Mouse (Mus musculus) CH12.LX (cell line): Measurements from ENCODE around the gene Ldoc1. TPM values are rescaled to one million over a fixed set of nuclear protein-coding genes. Genes with fewer than 3 reads are reported as not detected.

Experiments
- DNase-seq: peaks from one replicate; pipeline ENCODE4 v3.0.0-alpha.2; 2013; ENCODE audit errors: extremely low read depth
- H3K27ac ChIP-seq: 2 replicates; pipeline ENCODE4 v1.5.1; 2012; ENCODE audit warnings: low read depth, mild to moderate bottlenecking, control low read depth, moderate library complexity; ENCODE audit not compliant: insufficient read depth
- H3K27me3 ChIP-seq: replicated peaks from 2 replicates; pipeline ENCODE3; 2012; ENCODE audit warnings: inconsistent platforms
- H3K36me3 ChIP-seq, 2 experiments: replicated peaks in 1 of 2; 2 replicates each; pipeline versions ENCODE3 to v1.6.1; 2012; ENCODE audit warnings: inconsistent platforms in 1 of 2, low read length in 1 of 2, mild to moderate bottlenecking in 1 of 2, mixed read lengths in 1 of 2, moderate library complexity in 1 of 2; ENCODE audit not compliant: control insufficient read depth in 1 of 2, insufficient read depth in 1 of 2
- H3K4me1 ChIP-seq, 2 experiments: 2 replicates each; pipeline ENCODE4 v1.6.1; 2012; ENCODE audit warnings: inconsistent platforms in 1 of 2, moderate library complexity in 1 of 2; ENCODE audit not compliant: insufficient read depth in 2 of 2, control insufficient read depth in 1 of 2
- H3K4me2 ChIP-seq: 2 replicates; pipeline ENCODE4 v1.6.1; 2012; ENCODE audit warnings: low read depth, mild to moderate bottlenecking, control low read depth; ENCODE audit not compliant: poor library complexity, insufficient read depth, severe bottlenecking
- H3K4me3 ChIP-seq, 3 experiments: fragments of 150-350 bp in 1 of 3; sonication (generic) in 1 of 3; replicated peaks in 1 of 3; 2 replicates each; pipeline versions ENCODE3 to v1.5.1; 2011 to 2012; ENCODE audit warnings: low read depth in 2 of 3, low read length in 2 of 3, mild to moderate bottlenecking in 2 of 3, moderate library complexity in 2 of 3, control low read depth in 1 of 3, improper control_type of control experiment in 1 of 3, inconsistent platforms in 1 of 3, mixed read lengths in 1 of 3; ENCODE audit not compliant: poor library complexity in 1 of 3
- H3K79me2 ChIP-seq: replicated peaks from 2 replicates; pipeline ENCODE4 v1.6.1; 2012; ENCODE audit warnings: mild to moderate bottlenecking, moderate library complexity; ENCODE audit not compliant: control insufficient read depth, poor library complexity, insufficient read depth, severe bottlenecking; ENCODE audit errors: extremely low read depth
- H3K9ac ChIP-seq: 2 replicates; pipeline ENCODE4 v1.6.1; 2012; ENCODE audit warnings: low read depth, mild to moderate bottlenecking, control low read depth, moderate library complexity; ENCODE audit not compliant: insufficient read depth
- H3K9me3 ChIP-seq: replicated peaks from 2 replicates; pipeline ENCODE3; 2012; ENCODE audit warnings: low read length, inconsistent platforms, mixed read lengths
- HCFC1 ChIP-seq: IDR thresholded peaks from 2 replicates; pipeline ENCODE4 v1.6.1; 2012; ENCODE audit warnings: low read depth, mild to moderate bottlenecking, inconsistent platforms, low read length, improper control_type of control experiment
- IRF4 ChIP-seq: IDR thresholded peaks from 2 replicates; pipeline ENCODE4 v1.6.1; 2014; ENCODE audit warnings: low read depth, mild to moderate bottlenecking, inconsistent platforms, low read length, improper control_type of control experiment
- JUND ChIP-seq: conservative IDR thresholded peaks from 2 replicates; pipeline ENCODE4 v1.6.1; 2011; ENCODE audit warnings: low read depth, low read length, improper control_type of control experiment
- MEF2A ChIP-seq: IDR thresholded peaks from 2 replicates; pipeline ENCODE4 v1.6.1; 2014; ENCODE audit warnings: low read depth, mild to moderate bottlenecking, inconsistent platforms, low read length, improper control_type of control experiment, borderline replicate concordance
- NRF1 ChIP-seq: IDR thresholded peaks from 2 replicates; pipeline ENCODE4 v1.6.1; 2014; ENCODE audit warnings: low read depth, mild to moderate bottlenecking, inconsistent platforms, low read length, improper control_type of control experiment, moderate library complexity
- POLR2A ChIP-seq: IDR thresholded peaks from 2 replicates; pipeline ENCODE4 v1.6.1; 2011; ENCODE audit warnings: low read depth, mild to moderate bottlenecking, improper control_type of control experiment, low read length
- RCOR1 ChIP-seq: conservative IDR thresholded peaks from 2 replicates; pipeline ENCODE4 v1.6.1; 2012; ENCODE audit warnings: low read depth, mild to moderate bottlenecking, inconsistent platforms, low read length, improper control_type of control experiment
- USF1 ChIP-seq: IDR thresholded peaks from 2 replicates; pipeline ENCODE4 v1.6.1; 2014; ENCODE audit warnings: low read depth, mild to moderate bottlenecking, inconsistent platforms, low read length, improper control_type of control experiment
- USF2 ChIP-seq: conservative IDR thresholded peaks from 2 replicates; pipeline ENCODE4 v1.6.1; 2011; ENCODE audit warnings: low read depth, low read length, improper control_type of control experiment
- ZC3H11A ChIP-seq: IDR thresholded peaks from 2 replicates; pipeline ENCODE4 v1.6.1; 2012; ENCODE audit warnings: low read depth, mild to moderate bottlenecking, inconsistent platforms, low read length, improper control_type of control experiment
- ZMIZ1 ChIP-seq: IDR thresholded peaks from 2 replicates; pipeline ENCODE4 v1.6.1; 2012; ENCODE audit warnings: low read depth, mild to moderate bottlenecking, inconsistent platforms, low read length, improper control_type of control experiment
- dilution Hi-C: fragments of 300-500 bp; cut with MboI; formaldehyde crosslinking; loops from 2 replicates; pipeline ENCODE4 v1.14.3; 2020; ENCODE audit warnings: low sequenced_read_pairs; ENCODE audit not compliant: extremely low pct_unique_long_range_greater_than_20kb, extremely low pct_ligation_motif_present
- in situ Hi-C: fragments of 300-500 bp; cut with MboI; formaldehyde crosslinking; loops from 3 replicates; pipeline ENCODE4 v1.14.3; 2019; ENCODE audit warnings: low sequenced_read_pairs, low pct_ligation_motif_present, low pct_unique_long_range_greater_than_20kb, mixed read lengths
- polyA plus RNA-seq: library from polyadenylated mRNA; unstranded; fragments of >175 nt; gene quantifications from 2 replicates; pipeline ENCODE4 v1.2.1, GENCODE M21; 2012; ENCODE audit warnings: low read depth; ENCODE audit not compliant: insufficient read length
- total RNA-seq, 2 experiments: library from RNA; depleted of rRNA; stranded (reverse); fragments of 300-350 nt in 1 of 2; fragments of >200 nt in 1 of 2; gene quantifications; 2 replicates each; pipeline ENCODE4 v1.2.3; 2012 to 2014

The Ldoc1 gene
- total and polyA plus RNA-seq, 3 experiments: not detected

GRCm38 (mm10) chrX:61727516-61728310, 18.4 kb downstream of the Ldoc1 start:
- H3K27me3 ChIP-seq: no peaks in the 10 kb centered on the region
- no peaks in the 10 kb centered on the region for H3K79me2 ChIP-seq
- peaks cover 12% of the 10 kb centered on the region for H3K9me3 ChIP-seq
- TF ChIP-seq MEF2A (no peak), ZMIZ1 (no peak), JUND (no peak), NRF1 (no peak), HCFC1 (no peak), RCOR1 (no peak), ZC3H11A (no peak), USF1 (no peak), USF2 (no peak), IRF4 (no peak), POLR2A (no peak)
- no peaks in the 10 kb centered on the region for H3K36me3 ChIP-seq
- in situ Hi-C loops (no loop called here), dilution Hi-C loops (no loop called here)
- DNase-seq: no peak
- H3K4me3 ChIP-seq: no peak overlapping the region
- no peak overlapping the region for H3K4me2 ChIP-seq
- peaks cover 0 to 3% of the 10 kb centered on the region in 2 experiments; a peak in 1 of 4 replicates for H3K4me1 ChIP-seq
- H3K27ac ChIP-seq: no peak overlapping the region
- no peak overlapping the region for H3K9ac ChIP-seq
